Mouse (Mus musculus) urinary bladder, postnatal 10 days (tissue): ENCODE results near the gene Sorcs2.
"Not testable (repeated sequence)": the region's sequence is repeated elsewhere in the genome, so short reads cannot be mapped to it uniquely, and the experiment has no call there.

Experiments
- DNase-seq: peaks from one replicate; pipeline ENCODE4 v3.0.0; 2022; ENCODE audit warnings: low spot score

The Sorcs2 gene

DNA sequence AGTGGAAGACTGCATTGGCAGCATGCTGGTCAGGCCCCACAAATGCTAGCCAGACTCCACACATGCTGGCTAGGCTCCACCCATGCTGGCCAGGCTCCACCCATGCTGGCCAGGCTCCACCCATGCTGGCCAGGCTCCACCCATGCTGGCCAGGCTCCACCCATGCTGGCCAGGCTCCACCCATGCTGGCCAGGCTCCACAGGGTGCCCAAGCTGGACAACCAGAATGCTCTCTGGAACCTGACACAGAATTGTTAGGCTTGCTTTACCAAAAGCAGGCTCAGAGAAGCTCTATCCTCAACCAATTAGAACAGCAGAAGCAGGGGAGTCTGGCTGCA is 7.4 kb downstream of the Sorcs2 start:
- DNase-seq = not testable (repeated sequence)

DNA sequence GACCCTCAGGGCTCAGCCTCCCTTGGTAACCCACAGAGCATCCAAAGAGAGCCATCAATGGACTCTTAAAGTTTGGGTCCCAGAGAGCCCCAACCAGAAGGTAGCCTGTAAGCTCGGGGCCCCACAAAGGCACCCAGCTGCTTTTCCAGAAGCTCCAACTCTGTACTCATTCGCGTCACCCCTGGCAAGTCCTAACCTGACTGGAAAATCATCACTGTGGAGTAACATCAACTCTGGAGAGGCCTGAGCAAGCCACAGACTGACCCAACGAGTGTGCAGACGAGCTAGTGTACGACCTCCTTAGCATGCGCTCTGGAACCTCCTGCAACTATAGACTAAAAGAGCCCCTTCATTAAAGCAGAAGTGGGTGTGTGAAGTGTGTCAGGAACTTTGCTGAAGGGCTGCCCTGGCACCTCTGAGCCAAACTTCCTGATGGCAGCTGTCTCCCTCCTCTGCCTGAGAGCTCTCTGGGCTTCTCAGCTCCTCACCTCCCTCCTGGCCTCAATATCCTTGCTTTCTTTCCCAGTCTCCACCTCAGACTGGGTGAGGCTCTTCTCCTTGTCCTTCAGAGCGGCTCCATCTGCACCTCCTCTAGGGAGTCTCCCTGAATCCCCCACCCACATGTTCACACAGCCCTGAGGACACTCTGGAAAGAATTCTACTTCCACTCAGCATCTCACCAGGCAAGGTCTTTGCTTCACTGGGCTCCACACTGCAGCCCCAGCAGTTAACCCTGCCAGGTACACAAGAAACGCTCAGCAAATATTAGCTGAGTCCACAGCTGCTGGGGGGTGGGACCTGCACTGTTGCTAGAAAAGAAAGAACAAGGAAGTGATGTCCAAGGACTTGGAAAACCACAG is 8.0 kb downstream of the Sorcs2 start:
- DNase-seq = no peak

DNA sequence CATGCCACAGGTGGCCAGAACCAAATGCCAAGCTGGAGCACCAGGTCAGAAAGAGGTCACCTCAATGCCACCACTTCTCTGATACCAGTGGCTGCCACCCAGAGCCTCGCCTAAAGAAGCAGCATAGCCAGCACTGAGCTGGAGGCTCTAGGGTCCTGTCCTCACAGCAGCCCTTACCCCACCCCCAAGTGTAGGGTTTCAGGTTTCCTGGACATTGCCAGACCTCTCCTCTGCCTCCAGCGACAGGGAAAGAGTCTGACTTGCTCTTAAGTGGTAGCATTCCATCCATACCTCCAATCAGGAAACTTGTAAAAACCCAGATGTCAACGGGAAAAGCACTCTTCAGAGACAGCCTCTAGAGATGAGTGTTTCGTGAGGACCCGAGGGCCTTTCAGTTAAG is 12.9 kb downstream of the Sorcs2 start:
- DNase-seq = no peak

DNA sequence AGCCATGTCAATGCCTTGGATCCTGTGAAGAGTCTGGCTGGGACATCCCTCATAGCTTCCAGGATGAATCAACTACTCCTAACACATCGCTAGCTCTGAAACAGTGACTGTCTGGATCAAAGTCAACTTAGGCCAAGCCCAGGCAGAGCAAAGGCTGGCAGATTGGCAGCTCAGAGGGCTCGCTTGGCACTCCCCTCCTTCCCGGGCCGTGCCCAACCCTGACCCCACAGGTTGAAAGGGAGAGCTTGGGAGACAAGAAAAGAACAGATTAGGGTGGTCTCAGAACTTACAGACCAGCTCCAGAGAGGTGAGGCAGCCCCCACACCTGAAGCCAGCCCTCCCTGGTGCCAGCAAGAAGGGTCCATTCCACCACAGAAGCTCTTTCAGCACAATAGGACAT is 14.5 kb downstream of the Sorcs2 start:
- no peak for DNase-seq

DNA sequence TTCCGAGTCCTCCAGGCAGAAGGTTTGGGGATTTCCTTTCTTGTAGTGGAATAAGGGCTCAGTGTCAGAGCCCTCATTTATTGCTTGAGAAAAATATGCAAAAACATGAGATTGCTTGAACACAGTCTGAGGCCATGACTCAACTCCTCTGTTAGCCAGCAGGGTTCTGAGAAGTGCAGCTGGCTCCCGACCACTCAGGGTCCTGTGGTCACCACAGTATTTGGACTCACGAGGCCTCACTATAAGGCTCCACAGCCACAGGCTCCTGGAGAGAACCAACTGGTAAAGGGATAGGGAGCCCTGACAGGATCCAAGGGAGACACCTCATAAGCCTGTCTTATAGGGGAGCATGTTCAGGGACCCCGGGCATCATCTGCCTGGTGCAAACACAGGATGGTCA is 15.2 kb downstream of the Sorcs2 start:
- DNase-seq = no peak

DNA sequence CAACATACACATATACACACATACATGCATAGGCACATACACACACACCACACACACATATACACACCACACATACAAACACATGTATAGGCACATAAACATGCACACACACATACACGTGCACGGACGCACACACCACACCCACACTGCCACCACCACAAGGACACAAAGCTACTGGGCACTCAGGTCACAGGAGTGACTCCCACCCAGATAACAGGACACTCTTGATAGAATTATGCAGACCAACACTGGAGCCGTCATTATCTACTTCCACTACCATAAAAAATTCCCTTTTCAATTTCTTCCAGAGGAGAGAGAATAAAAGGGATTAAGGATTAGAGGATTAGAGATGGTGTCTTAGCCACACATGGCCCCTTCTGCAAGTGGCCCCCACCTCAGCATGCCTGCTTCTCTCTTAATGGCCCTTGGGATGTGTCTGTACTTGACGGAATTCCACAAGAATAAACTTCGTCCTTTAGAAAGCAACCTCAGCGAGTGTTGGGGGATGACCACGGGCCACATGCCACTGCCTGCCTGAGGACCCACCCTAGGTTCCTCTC is 15.7 kb downstream of the Sorcs2 start:
- no peak for DNase-seq

DNA sequence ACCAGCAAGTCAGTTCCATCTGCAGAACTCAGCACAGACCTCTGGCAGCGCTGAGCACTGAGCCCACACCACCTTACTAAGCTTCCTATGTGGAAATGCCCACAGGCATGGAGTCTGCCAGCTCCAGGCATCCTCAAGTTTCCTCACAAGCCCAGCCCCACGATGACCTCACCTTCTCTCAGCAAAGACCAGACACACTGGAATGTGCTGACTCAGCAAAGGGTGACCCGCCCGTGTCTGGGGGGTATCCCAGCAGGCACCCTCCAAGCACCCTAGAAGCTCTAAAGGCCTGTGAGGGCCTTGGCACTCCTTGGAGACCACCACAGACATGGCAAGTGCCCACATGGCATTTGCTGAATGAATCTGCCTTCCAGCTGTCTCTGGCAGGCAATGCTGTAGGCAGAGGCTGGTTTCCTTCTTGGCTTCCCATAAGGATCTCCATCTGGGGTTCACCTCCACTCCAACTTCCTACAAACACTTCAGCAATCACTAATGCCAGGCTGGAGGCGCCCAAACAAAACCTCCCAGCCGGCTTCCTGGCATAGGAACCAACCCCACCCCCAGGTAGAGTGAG is 17.9 kb downstream of the Sorcs2 start:
- no peak for DNase-seq

DNA sequence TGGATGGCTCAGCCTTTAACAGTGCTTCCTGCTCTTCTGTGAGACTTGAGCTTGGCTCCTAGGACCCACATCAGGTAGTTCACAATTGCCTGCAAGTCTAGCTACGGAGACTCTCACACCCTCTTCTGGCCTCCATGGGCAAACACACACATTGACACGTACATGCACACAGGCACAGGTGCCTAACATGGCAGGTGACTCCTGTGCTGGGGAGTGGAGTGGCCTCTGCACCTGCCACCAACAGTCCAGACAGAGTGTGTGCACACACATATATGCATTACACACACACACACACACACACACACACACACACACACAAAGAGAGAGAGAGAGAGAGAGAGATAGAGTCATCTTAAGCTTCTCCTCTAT is 19.6 kb downstream of the Sorcs2 start:
- no peak for DNase-seq

DNA sequence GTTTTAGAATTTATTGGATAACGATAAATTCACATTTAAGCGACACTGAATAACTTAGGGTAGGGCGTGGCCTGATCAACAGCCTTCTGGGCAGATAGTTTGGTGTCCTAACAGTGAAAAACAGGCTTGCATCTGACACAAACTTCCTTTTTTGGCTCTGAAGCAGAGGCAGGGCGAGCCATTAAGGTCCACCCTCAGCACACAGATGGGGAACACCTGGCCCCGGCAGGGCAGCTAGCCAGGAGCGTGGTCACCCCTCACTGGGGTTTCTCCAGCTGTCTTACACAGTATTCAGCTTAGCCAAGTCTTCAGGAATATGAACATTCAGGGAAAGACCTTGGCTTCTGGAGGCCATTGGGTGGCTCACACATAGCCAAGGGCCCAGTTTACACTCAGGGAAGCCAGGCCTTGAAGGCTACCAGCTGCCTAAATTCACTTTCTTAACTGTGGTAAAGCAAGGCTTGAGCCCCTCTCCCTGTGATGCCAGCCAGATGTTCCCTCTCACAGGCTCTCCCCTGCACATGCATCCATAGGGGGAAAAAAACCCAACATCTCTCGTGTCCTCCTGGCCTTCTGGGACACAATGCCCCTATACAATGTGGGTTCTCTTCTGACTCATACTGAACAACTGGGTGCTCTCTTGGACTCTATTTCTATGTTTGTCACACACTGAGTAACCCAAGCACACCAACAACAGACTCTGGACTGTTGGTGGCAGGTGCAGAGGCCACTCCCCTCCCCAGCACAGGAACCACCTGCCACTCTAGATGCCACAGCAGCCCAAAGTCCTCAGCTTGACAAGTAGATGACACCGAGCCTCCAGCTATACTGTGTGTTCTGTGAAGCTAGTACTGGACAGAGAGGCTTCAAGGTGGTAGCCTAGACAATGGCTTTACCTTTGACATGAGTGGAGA is 20.2 kb downstream of the Sorcs2 start:
- no peak for DNase-seq

DNA sequence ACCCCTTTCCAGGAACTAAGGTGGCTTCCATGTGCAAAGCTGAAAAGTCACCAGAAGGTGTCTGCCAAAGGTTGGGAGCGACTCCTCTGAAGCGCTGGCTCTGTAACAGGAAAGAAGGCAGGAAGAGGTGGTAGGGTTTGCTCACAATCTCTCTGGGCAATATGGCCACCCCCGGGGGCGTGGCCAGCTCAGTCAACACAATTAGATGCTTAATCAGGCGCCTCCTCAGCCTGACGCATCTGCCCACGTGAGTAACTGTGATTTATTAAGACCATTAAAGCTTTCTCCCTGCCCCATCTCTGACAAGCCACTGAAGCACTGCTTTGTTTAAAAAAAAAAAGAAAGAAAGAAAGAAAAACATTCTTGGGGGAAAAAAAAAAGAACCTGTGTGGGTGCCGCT is 22.1 kb downstream of the Sorcs2 start:
- no peak for DNase-seq

DNA sequence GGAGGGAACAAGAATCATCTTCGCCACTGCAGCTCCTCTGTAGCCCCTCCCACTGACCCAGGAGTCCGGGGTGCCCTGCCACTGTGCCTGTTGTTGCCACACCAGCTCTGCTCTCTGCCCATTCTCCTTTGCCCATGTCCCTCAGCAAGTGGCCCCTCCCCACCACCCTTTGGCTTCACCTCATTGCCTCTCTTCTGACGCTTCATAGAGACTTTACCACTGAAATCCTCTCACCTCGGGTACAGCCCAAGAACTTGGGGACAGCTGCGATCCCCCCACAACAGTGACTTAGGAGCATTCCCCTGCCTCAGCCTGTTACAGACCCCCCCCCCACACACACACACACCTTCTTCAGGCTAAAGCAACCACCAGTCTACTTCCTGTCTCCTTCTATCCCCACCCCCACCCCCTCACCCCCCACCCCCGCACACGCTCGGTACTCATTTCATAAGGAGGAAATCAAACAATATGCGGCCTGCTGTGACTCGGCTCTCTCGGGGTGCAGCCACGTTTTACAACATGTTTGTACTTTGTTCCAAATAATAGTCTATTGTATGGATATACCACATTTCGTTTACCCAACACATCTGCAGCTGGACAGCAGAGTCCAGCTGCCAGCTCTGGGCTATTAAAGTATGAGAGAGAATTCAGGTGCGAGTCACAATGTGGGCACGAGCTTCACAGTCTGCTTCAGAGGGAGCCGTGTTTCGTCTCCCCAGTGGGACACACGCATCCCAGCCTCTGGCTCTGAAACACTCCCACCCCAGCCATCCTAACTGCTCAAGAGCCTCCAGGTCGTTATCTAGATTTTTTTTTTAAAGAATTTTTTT is 23.5 kb downstream of the Sorcs2 start:
- DNase-seq = no peak

DNA sequence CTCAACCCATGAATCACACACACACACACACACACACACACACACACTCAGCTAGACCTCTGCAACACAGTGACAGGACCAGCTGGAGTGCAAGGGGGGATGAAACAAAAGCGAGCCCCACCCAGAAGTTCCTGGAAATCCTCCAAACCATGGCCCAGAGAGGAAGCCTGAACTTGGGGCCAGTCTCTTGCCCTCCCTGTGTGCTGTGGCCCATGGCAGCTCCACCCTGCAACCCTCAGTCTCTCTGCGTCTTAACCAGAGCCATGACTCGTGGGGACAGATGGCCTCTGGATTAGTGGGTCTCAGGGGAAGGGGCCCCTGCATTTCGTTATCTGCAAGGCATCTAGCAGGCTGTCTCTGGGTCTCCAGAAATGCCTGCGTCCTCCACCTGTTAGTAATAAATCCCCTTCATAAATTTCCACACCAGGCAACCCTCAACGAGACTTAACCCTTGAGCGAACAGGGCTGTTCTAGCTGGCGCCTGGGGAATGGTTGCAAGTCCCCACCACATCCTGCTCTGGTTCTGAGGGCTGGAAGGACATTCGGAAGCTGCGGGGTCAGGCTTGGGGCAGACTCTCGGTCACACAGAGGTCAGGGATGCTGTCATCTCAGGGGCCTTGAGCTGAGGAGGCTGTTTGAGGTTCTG is 24.6 kb downstream of the Sorcs2 start:
- DNase-seq = no peak

DNA sequence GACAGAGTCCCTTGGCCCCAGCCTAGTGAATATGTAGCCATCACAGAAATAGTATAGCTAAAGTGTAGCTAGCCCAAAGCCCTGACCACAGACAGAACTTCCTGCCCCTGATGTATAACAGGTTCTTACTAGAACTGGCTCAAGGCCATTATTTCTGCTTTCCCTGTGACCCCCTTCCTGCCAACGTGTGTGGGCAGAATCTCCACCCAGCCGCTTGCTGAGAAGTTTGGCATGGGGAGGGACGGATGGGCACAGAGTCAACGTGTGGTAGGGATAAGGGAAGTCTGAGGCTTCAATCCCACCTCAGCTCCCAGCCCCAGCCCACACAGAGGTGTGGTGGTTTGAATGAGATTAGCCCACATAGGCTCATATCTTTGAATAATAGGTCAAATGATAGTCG is 26.2 kb downstream of the Sorcs2 start:
- DNase-seq = no peak

DNA sequence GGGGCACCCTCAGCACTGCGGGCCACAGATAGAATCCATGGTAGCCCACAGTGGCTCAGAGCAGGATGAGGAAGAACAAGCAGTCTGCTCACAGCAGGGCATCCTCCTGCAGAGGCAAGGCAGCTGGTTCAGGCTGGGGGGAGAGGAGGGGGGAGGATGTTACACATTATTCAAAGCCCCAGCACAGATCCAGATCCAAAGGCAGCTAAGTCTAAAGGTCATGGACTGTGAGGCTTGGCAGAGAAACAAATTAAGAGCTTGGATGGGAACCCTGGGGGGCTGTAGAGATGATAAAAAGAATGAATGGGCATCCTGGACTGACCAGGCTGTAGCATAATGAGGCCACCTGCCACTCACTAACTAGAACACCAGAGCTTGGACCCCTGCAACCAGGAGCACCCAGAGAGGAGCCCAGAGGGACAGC is 28.7 kb downstream of the Sorcs2 start:
- DNase-seq = no peak

DNA sequence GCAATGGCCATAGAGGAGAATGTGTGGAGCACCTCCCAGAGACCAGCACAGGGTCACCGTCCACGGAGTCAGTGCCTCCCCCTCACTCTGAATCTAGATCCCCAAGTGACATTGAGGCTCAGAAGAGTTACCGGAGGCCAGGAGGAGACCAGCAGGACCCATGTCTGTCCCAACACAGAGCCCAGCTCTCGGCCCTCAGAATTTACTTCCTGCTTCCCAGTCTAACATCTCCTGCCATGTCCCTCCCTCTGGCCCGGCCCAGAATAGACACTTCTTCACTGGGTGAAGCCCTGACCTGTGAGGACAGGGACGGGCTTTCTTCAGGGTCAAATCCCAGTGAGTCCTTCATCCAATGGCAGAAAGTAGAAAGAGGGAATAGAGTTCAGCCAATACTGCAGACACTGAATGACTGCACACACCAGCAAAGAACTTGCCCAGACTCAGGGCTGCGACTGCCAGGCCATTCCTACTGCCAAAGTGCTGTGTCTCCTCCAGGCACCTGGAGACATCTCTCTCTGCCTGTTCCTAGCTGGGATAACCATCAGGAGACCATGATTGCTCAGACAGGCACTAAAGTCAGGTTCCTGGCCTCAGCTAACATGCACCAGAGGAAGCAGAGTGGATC is 29.3 kb downstream of the Sorcs2 start:
- no peak for DNase-seq

DNA sequence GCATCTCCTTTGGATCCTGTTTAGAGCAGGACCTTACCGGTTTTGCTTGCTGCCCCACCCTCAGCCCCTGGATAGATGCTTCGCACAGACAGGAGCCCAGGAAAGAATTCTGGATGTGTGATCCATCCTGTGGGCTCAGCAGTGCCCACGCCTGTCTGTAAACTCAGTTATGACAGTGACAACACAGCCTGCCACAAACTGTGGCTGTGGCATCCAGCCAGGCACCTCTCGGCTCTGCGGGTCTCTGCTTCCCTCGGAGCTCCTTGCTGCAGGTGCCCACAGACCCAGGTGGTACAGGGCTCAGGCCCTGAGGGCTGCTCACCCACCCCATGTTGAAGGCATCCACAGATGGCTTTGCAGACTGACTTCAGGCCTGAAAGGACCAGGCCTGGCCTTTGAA is 30.0 kb downstream of the Sorcs2 start:
- no peak for DNase-seq

DNA sequence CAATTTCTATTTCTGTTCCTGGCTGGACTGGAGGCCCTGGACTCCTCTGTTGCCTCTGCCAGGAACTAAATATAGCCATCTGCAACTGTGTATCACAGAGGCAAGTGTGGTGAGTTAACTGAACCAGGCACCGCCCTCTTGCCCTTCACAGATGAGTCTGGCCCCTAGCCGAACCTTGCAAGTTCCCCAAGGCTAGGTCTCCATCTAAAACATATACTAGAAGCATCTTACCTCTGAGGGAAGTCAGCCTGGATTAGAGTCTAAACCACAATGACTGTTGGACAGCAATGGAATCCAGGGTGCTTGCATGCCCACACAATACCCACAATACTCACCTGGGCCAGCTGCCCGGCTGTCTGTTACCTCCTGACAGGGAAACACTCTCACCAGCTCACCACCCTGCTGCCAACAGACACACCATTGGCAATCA is 30.7 kb downstream of the Sorcs2 start:
- DNase-seq = no peak

DNA sequence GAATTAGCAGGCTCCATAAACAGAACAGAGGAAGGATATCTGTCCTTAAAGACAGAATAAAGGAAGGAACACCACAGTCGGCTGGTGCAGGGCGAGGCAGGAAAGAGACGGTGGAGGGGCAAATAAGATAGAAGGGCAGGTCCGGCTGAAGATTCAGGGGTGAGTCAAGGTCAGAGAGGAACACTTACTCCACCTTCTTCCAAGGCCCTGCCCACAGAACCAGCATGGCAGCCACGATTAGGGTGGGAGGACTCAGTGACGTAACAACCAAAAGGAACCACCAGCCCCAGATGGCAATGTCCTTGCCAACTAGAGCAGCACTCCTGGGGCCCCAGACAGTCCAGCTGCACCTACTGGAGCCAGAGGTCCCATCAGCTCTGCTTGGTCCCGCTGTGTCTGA is 36.2 kb downstream of the Sorcs2 start:
- no peak for DNase-seq

DNA sequence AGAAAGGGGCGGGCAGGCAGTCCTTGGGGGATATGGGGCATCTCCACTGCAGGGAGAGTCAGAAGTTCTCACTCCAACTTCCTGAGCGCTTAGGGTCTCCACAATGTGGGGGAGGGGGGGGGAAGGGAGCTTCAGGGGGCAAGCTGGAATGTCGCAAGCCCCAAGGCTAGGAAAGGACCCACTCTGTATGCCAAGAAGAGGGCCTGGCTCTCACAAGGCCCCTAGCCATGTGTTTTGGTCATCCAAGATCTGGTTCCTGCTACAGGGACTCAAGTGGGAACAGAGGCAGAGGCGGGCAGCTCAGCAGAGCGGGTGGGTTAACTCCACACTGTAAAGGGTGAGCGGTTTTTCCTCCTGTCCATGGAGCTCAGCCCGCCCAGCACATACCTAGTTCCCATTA is 37.6 kb downstream of the Sorcs2 start:
- no peak for DNase-seq

DNA sequence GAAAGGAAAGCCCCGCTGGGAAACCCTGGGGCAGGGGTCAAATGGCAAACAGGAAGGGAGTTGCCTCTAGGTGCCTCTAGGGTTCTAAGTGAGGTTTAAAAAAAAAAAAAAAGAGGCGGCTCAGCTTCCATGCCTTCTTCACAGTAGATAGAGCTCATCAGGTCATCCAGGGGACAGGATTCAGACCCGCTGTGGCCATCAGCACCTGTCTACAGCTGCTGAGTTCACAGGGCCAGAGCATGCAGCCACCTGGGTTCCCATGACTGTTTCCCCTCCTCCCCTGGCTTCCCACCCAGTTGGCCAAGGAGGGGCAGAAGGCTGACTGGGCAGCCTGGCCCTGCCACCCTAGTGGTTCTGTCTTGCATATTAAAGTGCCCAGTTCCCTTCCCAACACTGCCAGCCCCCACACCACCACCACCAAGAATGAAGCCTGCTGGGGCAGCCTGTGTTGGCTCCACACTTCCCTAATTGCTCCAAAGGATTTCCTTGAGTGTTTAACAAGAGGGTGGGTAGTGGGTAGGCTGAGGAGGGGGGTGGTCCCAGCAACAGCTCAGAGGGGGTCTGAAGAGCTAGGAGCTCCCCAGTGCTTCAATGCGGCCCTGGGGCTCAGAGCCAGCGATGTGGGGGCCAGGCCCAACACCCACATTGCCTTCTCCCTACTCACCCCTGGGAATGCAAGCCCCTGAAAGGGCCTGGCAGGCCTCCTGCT is 38.2 kb downstream of the Sorcs2 start:
- DNase-seq = no peak
